ENCODE assay signal across 14 mouse cellular contexts in the genomic region with DNA sequence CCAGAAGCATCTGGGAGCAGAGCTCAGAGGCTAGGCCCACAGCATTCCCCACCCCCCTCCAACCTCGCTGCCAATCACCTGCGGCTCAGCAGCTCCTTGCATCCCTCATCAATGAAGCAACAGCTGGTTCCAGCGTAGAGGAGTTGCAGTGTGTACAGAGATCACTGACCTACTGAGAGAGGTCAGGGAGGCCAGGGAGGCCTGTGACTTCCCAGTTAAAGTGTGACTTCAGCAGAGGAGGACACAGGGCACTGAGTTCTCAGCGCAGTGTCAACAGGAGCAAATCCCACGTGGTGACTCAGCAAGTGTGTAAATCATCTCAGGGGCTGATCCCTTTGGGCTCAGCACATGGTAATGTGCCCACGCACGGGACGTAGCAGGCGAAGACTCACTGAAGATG. TPM values are rescaled to one million over a fixed set of nuclear protein-coding genes. Genes with fewer than 3 reads are reported as not detected.
DNase-seq lines count a peak whose midpoint lies in the region; ATAC-seq lines count a peak whose summit lies in the region.
"Had no signal": no experiment of that assay in that cellular context is flagged by ENCODE, and none has a peak within 500 bp of the region (broad histone marks: within the 10 kb centered on the region; RNA-seq: fewer than 3 reads in every experiment).

No protein-coding gene starts in this region.

- DNase-seq in hindbrain, embryonic 10.5 days (ENCODE audit: low spot score) = peak; percentile 75
- no peak for DNase-seq in hindbrain, embryonic 14.5 days (ENCODE audit: low spot score)
- peak; percentile 76 to 89 for DNase-seq in kidney, postnatal 36 days
- DNase-seq in neural tube, embryonic 11.5 days (ENCODE audit: low spot score) = peak; percentile 31
- no peak for DNase-seq in urinary bladder, postnatal 14 days (ENCODE audit: low spot score)
- no peak for DNase-seq in layer of hippocampus, adult 8-10 months (ENCODE audit: low spot score in 2 of 2)
- DNase-seq in right cerebral cortex, postnatal 25 days = no peak
- DNase-seq: cerebellum, adult 8-10 months; heart, postnatal 36 days; thymus, postnatal 4 days had no signal

- H3K27me3 ChIP-seq in hindbrain, embryonic 10.5 days (ENCODE audit: insufficient read depth, poor library complexity, severe bottlenecking) = 0 out of 2 replicates have a peak, but pooled peaks cover 7% of the 10 kb centered on the region
- H3K27me3 ChIP-seq in hindbrain, embryonic 14.5 days (ENCODE audit: control insufficient read depth, insufficient read depth, low read length) = no peaks in the 10 kb centered on the region
- no peaks in the 10 kb centered on the region for H3K27me3 ChIP-seq in intestine, embryonic 16.5 days (replicated peaks; ENCODE audit: control insufficient read depth, insufficient read depth, low read length)
- no peaks in the 10 kb centered on the region for H3K27me3 ChIP-seq in neural tube, embryonic 11.5 days (ENCODE audit: control insufficient read depth, insufficient read depth, low read length)
- H3K27me3 ChIP-seq: limb, embryonic 15.5 days had no signal

- no peak overlapping the region for H3K4me2 ChIP-seq in hindbrain, embryonic 14.5 days (replicated peaks)
- H3K4me2 ChIP-seq in intestine, embryonic 16.5 days (ENCODE audit: low read depth, low read length) = no peak overlapping the region
- no peak overlapping the region for H3K4me2 ChIP-seq in neural tube, embryonic 11.5 days (ENCODE audit: low read depth)
- H3K4me2 ChIP-seq: limb, embryonic 15.5 days had no signal

- peaks cover 33% of the 10 kb centered on the region for H3K4me1 ChIP-seq in hindbrain, embryonic 10.5 days (replicated peaks)
- H3K4me1 ChIP-seq in hindbrain, embryonic 14.5 days (replicated peaks; ENCODE audit: control insufficient read depth, insufficient read depth, low read length) = no peaks in the 10 kb centered on the region
- peaks cover 9% of the 10 kb centered on the region; the same call in 1 of the 2 replicates for H3K4me1 ChIP-seq in intestine, embryonic 16.5 days (ENCODE audit: control insufficient read depth, insufficient read depth, low read length)
- peaks cover 5% of the 10 kb centered on the region; the same call in 1 of the 2 replicates for H3K4me1 ChIP-seq in neural tube, embryonic 11.5 days (ENCODE audit: control insufficient read depth, insufficient read depth, low read length)
- H3K4me1 ChIP-seq: limb, embryonic 15.5 days had no signal

- no peaks in the 10 kb centered on the region for H3K36me3 ChIP-seq in hindbrain, embryonic 10.5 days
- no peaks in the 10 kb centered on the region for H3K36me3 ChIP-seq in hindbrain, embryonic 14.5 days (replicated peaks; ENCODE audit: control insufficient read depth, insufficient read depth)
- no peaks in the 10 kb centered on the region for H3K36me3 ChIP-seq in intestine, embryonic 16.5 days (ENCODE audit: control insufficient read depth, insufficient read depth, low read length)
- no peaks in the 10 kb centered on the region for H3K36me3 ChIP-seq in neural tube, embryonic 11.5 days (ENCODE audit: control insufficient read depth, insufficient read depth, low read length)
- H3K36me3 ChIP-seq: limb, embryonic 15.5 days had no signal

- peak overlapping the region; percentile 45 for H3K27ac ChIP-seq in hindbrain, embryonic 10.5 days
- H3K27ac ChIP-seq in hindbrain, embryonic 14.5 days = no peak overlapping the region
- H3K27ac ChIP-seq in intestine, embryonic 16.5 days (ENCODE audit: low read length) = no peak overlapping the region
- H3K27ac ChIP-seq in neural tube, embryonic 11.5 days (ENCODE audit: low read depth, low read length) = no peak overlapping the region
- H3K27ac ChIP-seq: limb, embryonic 15.5 days had no signal

- no peaks in the 10 kb centered on the region for H3K9me3 ChIP-seq in hindbrain, embryonic 10.5 days
- H3K9me3 ChIP-seq in hindbrain, embryonic 14.5 days (ENCODE audit: control insufficient read depth, low read length) = no peaks in the 10 kb centered on the region
- no peaks in the 10 kb centered on the region for H3K9me3 ChIP-seq in intestine, embryonic 16.5 days (ENCODE audit: control insufficient read depth, low read length)
- no peaks in the 10 kb centered on the region for H3K9me3 ChIP-seq in neural tube, embryonic 11.5 days (ENCODE audit: control insufficient read depth, low read length)
- H3K9me3 ChIP-seq: limb, embryonic 15.5 days had no signal

- no peak overlapping the region for H3K9ac ChIP-seq in hindbrain, embryonic 14.5 days
- no peak overlapping the region for H3K9ac ChIP-seq in intestine, embryonic 16.5 days (ENCODE audit: low read depth, low read length)
- no peak overlapping the region for H3K9ac ChIP-seq in neural tube, embryonic 11.5 days (ENCODE audit: low read length)
- H3K9ac ChIP-seq: limb, embryonic 15.5 days had no signal

- ATAC-seq in hindbrain, embryonic 14.5 days (ENCODE audit: low FRiP score) = no peak
- peak; percentile 77 for ATAC-seq in intestine, embryonic 16.5 days
- ATAC-seq in neural tube, embryonic 11.5 days (ENCODE audit: insufficient read depth, low FRiP score, low TSS enrichment) = no peak

- H3K4me3 ChIP-seq in hindbrain, embryonic 10.5 days = no peak overlapping the region
- H3K4me3 ChIP-seq in hindbrain, embryonic 14.5 days (replicated peaks; ENCODE audit: low read length) = no peak overlapping the region
- H3K4me3 ChIP-seq in intestine, embryonic 16.5 days (ENCODE audit: low read length) = no peak overlapping the region
- no peak overlapping the region for H3K4me3 ChIP-seq in neural tube, embryonic 11.5 days (ENCODE audit: low read depth, low read length)
- H3K4me3 ChIP-seq: limb, embryonic 15.5 days had no signal

- 22% methylated on average over 9 of the region's 9 CpGs for WGBS in hindbrain, embryonic 10.5 days
- WGBS in hindbrain, embryonic 14.5 days = 23% methylated on average over 9 of the region's 9 CpGs
- 34% methylated on average over 9 of the region's 9 CpGs for WGBS in intestine, embryonic 16.5 days
- WGBS in neural tube, embryonic 11.5 days = 29% methylated on average over 9 of the region's 9 CpGs

RNA-seq across cellular contexts. Expression of a gene that starts 32.2 kb away (rescaled TPM):
- 1.1 and 2.2 TPM in 2 replicates for polyA plus RNA-seq in hindbrain, embryonic 10.5 days (2016; fragmentation: Nextera tagmentation; extraction: Ambion mirVana)
- 15.4 and 16.9 TPM in 2 replicates for polyA plus RNA-seq in hindbrain, embryonic 14.5 days (2014; fragmentation: Nextera tagmentation; extraction: Ambion mirVana)
- polyA plus RNA-seq in intestine, embryonic 16.5 days (2015; fragmentation: Nextera tagmentation; extraction: Ambion mirVana) = 9.5 and 12.1 TPM in 2 replicates
- 1.0 and 1.2 TPM in 2 replicates for polyA plus RNA-seq in neural tube, embryonic 11.5 days (2014; fragmentation: Nextera tagmentation; extraction: Ambion mirVana)
- total RNA-seq in layer of hippocampus, adult 8-10 months (2022) = 100 to 1,000 TPM in 1 of 4 experiments, 10 to 100 TPM in 3; 80.7 to 107 (median 88.1) TPM
- total RNA-seq: heart, postnatal 36 days had no signal

RNA-seq across cellular contexts. Expression of a gene that starts 36.4 kb away (rescaled TPM):
- polyA plus RNA-seq in hindbrain, embryonic 10.5 days (2016; fragmentation: Nextera tagmentation; extraction: Ambion mirVana) = 93.1 and 104 TPM in 2 replicates
- polyA plus RNA-seq in hindbrain, embryonic 14.5 days (2014; fragmentation: Nextera tagmentation; extraction: Ambion mirVana) = 148 and 156 TPM in 2 replicates
- 46.6 and 48.5 TPM in 2 replicates for polyA plus RNA-seq in intestine, embryonic 16.5 days (2015; fragmentation: Nextera tagmentation; extraction: Ambion mirVana)
- 124 and 128 TPM in 2 replicates for polyA plus RNA-seq in neural tube, embryonic 11.5 days (2014; fragmentation: Nextera tagmentation; extraction: Ambion mirVana)
- 10 to 100 TPM; 23.8 to 34.6 (median 28.4) TPM for total RNA-seq in layer of hippocampus, adult 8-10 months (2022)

RNA-seq across cellular contexts. Expression of a gene that starts 37.1 kb away (rescaled TPM):
- polyA plus RNA-seq in hindbrain, embryonic 10.5 days (2016; fragmentation: Nextera tagmentation; extraction: Ambion mirVana) = 0.07 and 0.17 TPM in 2 replicates
- polyA plus RNA-seq in hindbrain, embryonic 14.5 days (2014; fragmentation: Nextera tagmentation; extraction: Ambion mirVana) = 0.05 TPM in 2 replicates
- polyA plus RNA-seq in intestine, embryonic 16.5 days (2015; fragmentation: Nextera tagmentation; extraction: Ambion mirVana) = not detected in 2 replicates
- polyA plus RNA-seq in neural tube, embryonic 11.5 days (2014; fragmentation: Nextera tagmentation; extraction: Ambion mirVana) = not detected in 2 replicates
- under 1 TPM in 1 of 4 experiments, not detected in 3; 0.11 TPM for total RNA-seq in layer of hippocampus, adult 8-10 months (2022)
- total RNA-seq: gastrocnemius, postnatal 4 days; heart, postnatal 36 days; layer of hippocampus, postnatal 10 days had no signal
- polyA plus RNA-seq: limb, embryonic 15.5 days had no signal

Comparison
In these comparisons a context has a peak if more than half of its experiments do, and no peak if none do; other contexts are left out.
1. DNase-seq: peak in hindbrain, embryonic 10.5 days (single experiment), kidney, postnatal 36 days (2 of 2) and neural tube, embryonic 11.5 days (single experiment); none in hindbrain, embryonic 14.5 days (single experiment), urinary bladder, postnatal 14 days (single experiment), layer of hippocampus, adult 8-10 months (0 of 2) and right cerebral cortex, postnatal 25 days (single experiment).